ENCODE assay signal across 21 mouse cellular contexts in the genomic region with DNA sequence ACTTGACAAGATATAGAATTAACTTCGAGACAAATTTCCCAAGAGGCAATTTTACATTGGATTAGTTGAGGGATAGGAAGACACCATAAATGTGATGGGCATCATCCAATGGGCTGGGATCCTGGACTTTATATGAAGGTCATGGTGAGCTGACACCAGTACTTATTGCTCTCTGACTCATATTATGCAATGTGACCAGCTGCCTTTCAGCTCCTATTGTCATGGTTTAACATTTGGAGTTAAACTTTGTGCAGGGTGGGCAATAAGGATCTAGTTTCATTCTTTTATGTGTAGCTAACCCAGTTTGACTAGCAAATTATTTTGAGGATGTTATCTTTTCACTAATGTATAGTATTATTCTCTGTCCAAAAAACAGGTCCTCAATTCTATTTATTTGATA.
A peak's percentile ranks its signal among the peaks of the same experiment; 100 is the strongest.
DNase-seq lines count a peak whose midpoint lies in the region; TF ChIP-seq lines count a peak whose summit lies in the region.
"Had no signal": no experiment of that assay in that cellular context is flagged by ENCODE, and none has a peak within 500 bp of the region (broad histone marks: within the 10 kb centered on the region; RNA-seq: fewer than 3 reads in every experiment).

No protein-coding gene starts in this region.

- DNase-seq in 3T3-L1 (ENCODE audit: low read depth, low spot score): peak; percentile 23
- DNase-seq in kidney, adult 8-10 months: no peak
- no peak for DNase-seq in adrenal gland, adult 2 months
- no peak for DNase-seq in adrenal gland, adult 8-10 months
- DNase-seq: adrenal gland, postnatal 10 days; adrenal gland, postnatal 14 days; adrenal gland, postnatal 25 days; adrenal gland, postnatal 36 days; B cell, adult 2 months; cerebellum, adult 11 months; cerebellum, adult 11-12 months; cerebellum, adult 18-20 months; cerebellum, adult 2 months; cerebellum, adult 8-10 months; cerebellum, adult 9-10 months; cerebellum, adult 9-11 months had no signal

- H3K36me3 ChIP-seq in C2C12 (ENCODE audit: control insufficient read depth, insufficient read depth): no peaks in the 10 kb centered on the region
- no peaks in the 10 kb centered on the region for H3K36me3 ChIP-seq in myocyte (ENCODE audit: control insufficient read depth, insufficient read depth)
- H3K36me3 ChIP-seq: G1E had no signal

- H3K79me3 ChIP-seq in C2C12 (ENCODE audit: low read depth): no peaks in the 10 kb centered on the region

- no peaks in the 10 kb centered on the region for H3K79me2 ChIP-seq in C2C12 (ENCODE audit: control insufficient read depth, insufficient read depth)
- H3K79me2 ChIP-seq in myocyte (ENCODE audit: control insufficient read depth, insufficient read depth): no peaks in the 10 kb centered on the region

- no peak overlapping the region for H3K4me2 ChIP-seq in myocyte (ENCODE audit: low read depth)

- TF ChIP-seq CTCF in C2C12 (IDR thresholded peaks at IDR 0.05; ENCODE audit: control insufficient read depth, insufficient read depth, insufficient read length): no peak

- H3ac ChIP-seq in C2C12 (ENCODE audit: control insufficient read depth, insufficient read length, low read depth) (no peak overlapping the region), myocyte (ENCODE audit: control insufficient read depth, insufficient read length) (no peak overlapping the region)

- TF ChIP-seq POLR2A in myocyte (IDR thresholded peaks at IDR 0.05; ENCODE audit: insufficient read length, low read depth): no peak

- H3K27me3 ChIP-seq in C2C12 (ENCODE audit: control insufficient read depth, insufficient read depth, insufficient read length) (no peaks in the 10 kb centered on the region), myocyte (ENCODE audit: control insufficient read depth, insufficient read depth, insufficient read length) (no peaks in the 10 kb centered on the region)
- H3K27me3 ChIP-seq: CH12.LX, Patski had no signal

- no peak overlapping the region for H3K4me3 ChIP-seq in C2C12 (ENCODE audit: insufficient read depth, poor library complexity, severe bottlenecking)
- H3K4me3 ChIP-seq in myocyte: no peak overlapping the region

TF ChIP-seq in C2C12, 6 proteins besides CTCF, POLR2A, EP300 and RAD21:
- peak; percentile 68 for TF ChIP-seq MYOD1 (IDR thresholded peaks at IDR 0.05; ENCODE audit: control insufficient read depth, insufficient read length, low read depth)
- peak; percentile 63 for TF ChIP-seq CEBPB (IDR thresholded peaks at IDR 0.05; ENCODE audit: low read depth)
- no peak for TF ChIP-seq MAX (IDR thresholded peaks at IDR 0.05)
- TF ChIP-seq FOSL1 (IDR thresholded peaks at IDR 0.05; ENCODE audit: insufficient read depth, low read length, poor library complexity, severe bottlenecking): no peak
- peak; percentile 6 for TF ChIP-seq USF1 (IDR thresholded peaks at IDR 0.05; ENCODE audit: low read depth)

TF ChIP-seq in myocyte, 11 proteins besides CTCF, POLR2A, EP300 and RAD21:
- TF ChIP-seq MYOG (IDR thresholded peaks at IDR 0.05; ENCODE audit: control insufficient read depth in 1 of 3, insufficient read depth in 1 of 3, insufficient read length in 2 of 3, low read depth in 2 of 3): no peak
- no peak for TF ChIP-seq MAX (IDR thresholded peaks at IDR 0.05; ENCODE audit: low read depth)
- TF ChIP-seq MYOD1 (IDR thresholded peaks at IDR 0.05; ENCODE audit: control insufficient read depth in 1 of 3, insufficient read length in 2 of 3, low read depth in 2 of 3): peak in 1 of 3 experiments; percentile 8
- TF ChIP-seq E2F4 (IDR thresholded peaks at IDR 0.05; ENCODE audit: insufficient read depth): no peak
- TF ChIP-seq USF1 (IDR thresholded peaks at IDR 0.05; ENCODE audit: low read depth): no peak
- TF ChIP-seq CEBPB (IDR thresholded peaks at IDR 0.05; ENCODE audit: insufficient read depth, poor library complexity, severe bottlenecking): peak; percentile 67
- no peak for TF ChIP-seq TCF12 (IDR thresholded peaks at IDR 0.05; ENCODE audit: insufficient read depth, poor library complexity, severe bottlenecking)
- no peak for TF ChIP-seq POLR2AphosphoS2 (IDR thresholded peaks at IDR 0.05; ENCODE audit: insufficient read length, low read depth)
- no peak for TF ChIP-seq REST (IDR thresholded peaks at IDR 0.05; ENCODE audit: insufficient read depth, insufficient read length)
- TF ChIP-seq TCF3 (IDR thresholded peaks at IDR 0.05; ENCODE audit: insufficient read length, low read depth): no peak
- no peak for TF ChIP-seq SRF (IDR thresholded peaks at IDR 0.05; ENCODE audit: control insufficient read depth, insufficient read length, low read depth)
